Mouse (Mus musculus): ENCODE measurements at regions not wholly inside any gene's neighbourhood (a gene's known extent, or its start where the extent isn't known, plus 50 kb on each side); places are given as distances from the start of the nearest gene placed in this dataset.

- no peak overlapping the region for H3K27ac ChIP-seq (ENCODE audit: low read depth, low read length)
- no peaks in the 10 kb centered on the region for H3K9me3 ChIP-seq (ENCODE audit: control insufficient read depth, low read length)
- no peaks in the 10 kb centered on the region for H3K36me3 ChIP-seq (ENCODE audit: control insufficient read depth, insufficient read depth, low read length)
- no peak overlapping the region for H3K9ac ChIP-seq (ENCODE audit: low read depth, low read length)
- H3K27me3 ChIP-seq (replicated peaks; ENCODE audit: control insufficient read depth, insufficient read depth, low read length), result no peaks in the 10 kb centered on the region
- no peak for ATAC-seq
- no peaks in the 10 kb centered on the region for H3K4me1 ChIP-seq (ENCODE audit: control insufficient read depth, insufficient read depth, low read depth, low read length)
- H3K4me3 ChIP-seq (ENCODE audit: low read length), result no peak overlapping the region
- H3K4me2 ChIP-seq (ENCODE audit: low read length), result no peak overlapping the region
- 93% methylated on average over 8 of the region's 8 CpGs for WGBS
Observed at GRCm38 (mm10) chr15:25550269-25551054, 71.9 kb upstream of the Myo10 start.

GRCm38 (mm10) chr15:25554945-25555344 is 67.4 kb upstream of the Myo10 start:
- Histone ChIP-seq H3K4me3 (ENCODE audit: low read length) (no peak overlapping the region), H3K4me1 (ENCODE audit: control insufficient read depth, insufficient read depth, low read depth, low read length) (no peaks in the 10 kb centered on the region), H3K4me2 (ENCODE audit: low read length) (no peak overlapping the region), H3K9me3 (ENCODE audit: control insufficient read depth, low read length) (no peaks in the 10 kb centered on the region), H3K27ac (ENCODE audit: low read depth, low read length) (no peak overlapping the region), H3K27me3 (replicated peaks; ENCODE audit: control insufficient read depth, insufficient read depth, low read length) (no peaks in the 10 kb centered on the region), H3K9ac (ENCODE audit: low read depth, low read length) (no peak overlapping the region), H3K36me3 (ENCODE audit: control insufficient read depth, insufficient read depth, low read length) (no peaks in the 10 kb centered on the region)
- 88% methylated on average over 10 of the region's 10 CpGs for WGBS
- no peak for ATAC-seq

GRCm38 (mm10) chr15:25555852-25556251 is 66.5 kb upstream of the Myo10 start:
- no peaks in the 10 kb centered on the region for H3K4me1 ChIP-seq (ENCODE audit: control insufficient read depth, insufficient read depth, low read depth, low read length)
- no peaks in the 10 kb centered on the region for H3K36me3 ChIP-seq (ENCODE audit: control insufficient read depth, insufficient read depth, low read length)
- ATAC-seq, result no peak
- no peak overlapping the region for H3K27ac ChIP-seq (ENCODE audit: low read depth, low read length)
- H3K4me3 ChIP-seq (ENCODE audit: low read length), result no peak overlapping the region
- no peaks in the 10 kb centered on the region for H3K9me3 ChIP-seq (ENCODE audit: control insufficient read depth, low read length)
- H3K9ac ChIP-seq (ENCODE audit: low read depth, low read length), result no peak overlapping the region
- H3K27me3 ChIP-seq (replicated peaks; ENCODE audit: control insufficient read depth, insufficient read depth, low read length), result no peaks in the 10 kb centered on the region
- H3K4me2 ChIP-seq (ENCODE audit: low read length), result no peak overlapping the region
- WGBS, result 29% methylated on average over 2 of the region's 2 CpGs

GRCm38 (mm10) chr15:25557566-25557965 is 64.8 kb upstream of the Myo10 start:
- Histone ChIP-seq H3K27ac (ENCODE audit: low read depth, low read length) (no peak overlapping the region), H3K9me3 (ENCODE audit: control insufficient read depth, low read length) (no peaks in the 10 kb centered on the region), H3K27me3 (replicated peaks; ENCODE audit: control insufficient read depth, insufficient read depth, low read length) (no peaks in the 10 kb centered on the region), H3K9ac (ENCODE audit: low read depth, low read length) (no peak overlapping the region), H3K4me3 (ENCODE audit: low read length) (no peak overlapping the region), H3K36me3 (ENCODE audit: control insufficient read depth, insufficient read depth, low read length) (no peaks in the 10 kb centered on the region), H3K4me2 (ENCODE audit: low read length) (no peak overlapping the region), H3K4me1 (ENCODE audit: control insufficient read depth, insufficient read depth, low read depth, low read length) (no peaks in the 10 kb centered on the region)
- WGBS, result 82% methylated on average over 8 of the region's 8 CpGs
- ATAC-seq, result no peak

GRCm38 (mm10) chr15:25558240-25558639 is 64.1 kb upstream of the Myo10 start:
- no peak overlapping the region for H3K9ac ChIP-seq (ENCODE audit: low read depth, low read length)
- ATAC-seq, result no peak
- no peak overlapping the region for H3K27ac ChIP-seq (ENCODE audit: low read depth, low read length)
- no peaks in the 10 kb centered on the region for H3K27me3 ChIP-seq (replicated peaks; ENCODE audit: control insufficient read depth, insufficient read depth, low read length)
- no peaks in the 10 kb centered on the region for H3K9me3 ChIP-seq (ENCODE audit: control insufficient read depth, low read length)
- 81% methylated on average over 7 of the region's 7 CpGs for WGBS
- no peak overlapping the region for H3K4me3 ChIP-seq (ENCODE audit: low read length)
- H3K36me3 ChIP-seq (ENCODE audit: control insufficient read depth, insufficient read depth, low read length), result no peaks in the 10 kb centered on the region
- no peak overlapping the region for H3K4me2 ChIP-seq (ENCODE audit: low read length)
- no peaks in the 10 kb centered on the region for H3K4me1 ChIP-seq (ENCODE audit: control insufficient read depth, insufficient read depth, low read depth, low read length)

GRCm38 (mm10) chr15:25563641-25564040 is 58.7 kb upstream of the Myo10 start:
- Histone ChIP-seq H3K9me3 (ENCODE audit: control insufficient read depth, low read length) (no peaks in the 10 kb centered on the region), H3K27ac (ENCODE audit: low read depth, low read length) (no peak overlapping the region), H3K4me3 (ENCODE audit: low read length) (no peak overlapping the region), H3K4me2 (ENCODE audit: low read length) (no peak overlapping the region), H3K36me3 (ENCODE audit: control insufficient read depth, insufficient read depth, low read length) (no peaks in the 10 kb centered on the region), H3K9ac (ENCODE audit: low read depth, low read length) (no peak overlapping the region), H3K27me3 (replicated peaks; ENCODE audit: control insufficient read depth, insufficient read depth, low read length) (no peaks in the 10 kb centered on the region), H3K4me1 (ENCODE audit: control insufficient read depth, insufficient read depth, low read depth, low read length) (no peaks in the 10 kb centered on the region)
- WGBS, result 82% methylated on average over 7 of the region's 7 CpGs
- ATAC-seq, result no peak

- ATAC-seq, result no peak
- Histone ChIP-seq H3K36me3 (ENCODE audit: control insufficient read depth, insufficient read depth, low read length) (no peaks in the 10 kb centered on the region), H3K9ac (ENCODE audit: low read depth, low read length) (no peak overlapping the region), H3K4me1 (ENCODE audit: control insufficient read depth, insufficient read depth, low read depth, low read length) (no peaks in the 10 kb centered on the region), H3K27ac (ENCODE audit: low read depth, low read length) (no peak overlapping the region), H3K27me3 (replicated peaks; ENCODE audit: control insufficient read depth, insufficient read depth, low read length) (no peaks in the 10 kb centered on the region), H3K9me3 (ENCODE audit: control insufficient read depth, low read length) (no peaks in the 10 kb centered on the region), H3K4me2 (ENCODE audit: low read length) (no peak overlapping the region), H3K4me3 (ENCODE audit: low read length) (no peak overlapping the region)
- 48% methylated on average over 6 of the region's 6 CpGs for WGBS
Observed at GRCm38 (mm10) chr15:25572495-25572894, 49.8 kb upstream of the Myo10 start.
